In the genomic region with DNA sequence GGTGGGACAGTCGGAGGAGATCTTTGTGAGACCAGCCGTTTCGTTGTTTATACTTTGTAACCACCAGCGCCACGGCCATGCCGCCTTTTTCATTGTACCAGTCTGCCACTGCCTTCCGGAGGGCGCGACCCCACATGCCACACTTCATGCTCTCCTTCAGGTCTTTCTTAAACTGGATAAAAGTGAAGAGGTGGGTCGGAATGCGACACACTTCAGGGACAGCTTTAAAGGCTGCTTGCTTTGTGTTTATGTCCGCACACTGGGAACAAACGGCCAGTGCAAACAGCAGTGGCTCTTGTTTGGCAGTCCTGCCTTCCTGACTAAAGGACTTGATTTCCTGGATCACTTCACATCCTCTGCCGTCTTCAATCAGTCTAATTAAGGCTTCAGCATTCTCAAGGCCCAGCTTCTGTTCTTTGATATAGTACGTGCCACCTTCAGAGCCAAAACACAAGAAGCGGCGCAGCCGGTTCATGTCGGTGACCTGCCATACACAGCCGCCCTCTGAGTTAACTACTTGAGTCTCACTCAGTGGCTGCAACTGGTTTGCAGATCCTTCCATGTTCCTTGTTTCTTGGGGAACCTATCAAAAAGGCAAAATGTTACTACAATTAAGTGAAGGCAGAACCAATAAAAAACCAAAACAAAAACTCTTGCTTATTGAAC, we compare ENCODE assay signal across 15 mouse cellular contexts. TPM values are rescaled to one million over a fixed set of nuclear protein-coding genes. Genes with fewer than 3 reads are reported as not detected.
A peak's percentile ranks its signal among the peaks of the same experiment; 100 is the strongest.
DNase-seq lines count a peak whose midpoint lies in the region; ATAC-seq and TF ChIP-seq lines count a peak whose summit lies in the region.
"Had no signal": no experiment of that assay in that cellular context is flagged by ENCODE, and none has a peak within 500 bp of the region (broad histone marks: within the 10 kb centered on the region; RNA-seq: fewer than 3 reads in every experiment).

No protein-coding gene starts in this region.

- no peak for TF ChIP-seq CTCF in lung, embryonic 14.5 days (IDR thresholded peaks at IDR 0.05; ENCODE audit: low read depth)
- TF ChIP-seq CTCF in stomach, postnatal 0 days (IDR thresholded peaks at IDR 0.05; ENCODE audit: low read depth), result no peak

- peak overlapping the region; percentile 26; the same call in 1 of the 2 replicates for H3K27ac ChIP-seq in lung, embryonic 14.5 days (ENCODE audit: low read depth)
- H3K27ac ChIP-seq in stomach, postnatal 0 days (replicated peaks), result 0 out of 2 replicates have a peak overlapping the region, but pooled peaks have one; percentile 14
- H3K27ac ChIP-seq in midbrain, embryonic 16.5 days (ENCODE audit: low read length), result no peak overlapping the region
- H3K27ac ChIP-seq: heart, embryonic 13.5 days; hindbrain, embryonic 14.5 days had no signal

- ATAC-seq in lung, embryonic 14.5 days (ENCODE audit: insufficient read depth), result peak; percentile 75
- ATAC-seq in stomach, postnatal 0 days (ENCODE audit: low FRiP score, low TSS enrichment), result 0 out of 2 replicates have a peak, but pooled peaks have one; percentile 39
- no peak for ATAC-seq in midbrain, embryonic 16.5 days

- H3K9ac ChIP-seq in lung, embryonic 14.5 days, result peak overlapping the region; percentile 2; the same call in 1 of the 2 replicates
- H3K9ac ChIP-seq in stomach, postnatal 0 days (ENCODE audit: low read length), result peak overlapping the region; percentile 14; the same call in 1 of the 2 replicates
- no peak overlapping the region for H3K9ac ChIP-seq in midbrain, embryonic 16.5 days (ENCODE audit: low read depth, low read length)
- H3K9ac ChIP-seq: heart, embryonic 13.5 days; hindbrain, embryonic 14.5 days had no signal

- peaks cover 4% of the 10 kb centered on the region; the same call in 1 of the 2 replicates for H3K4me1 ChIP-seq in lung, embryonic 14.5 days (ENCODE audit: insufficient read depth)
- H3K4me1 ChIP-seq in stomach, postnatal 0 days (replicated peaks; ENCODE audit: control insufficient read depth, insufficient read depth), result no peaks in the 10 kb centered on the region
- H3K4me1 ChIP-seq in midbrain, embryonic 16.5 days (ENCODE audit: control insufficient read depth, insufficient read depth, low read length), result peaks cover 15% of the 10 kb centered on the region

- WGBS in lung, embryonic 14.5 days, result 35% methylated on average over 20 of the region's 20 CpGs
- WGBS in stomach, postnatal 0 days, result 46% methylated on average over 20 of the region's 20 CpGs
- 47% methylated on average over 20 of the region's 20 CpGs for WGBS in midbrain, embryonic 16.5 days

- no peaks in the 10 kb centered on the region for H3K27me3 ChIP-seq in lung, embryonic 14.5 days (ENCODE audit: insufficient read depth, low read length)
- H3K27me3 ChIP-seq in stomach, postnatal 0 days (ENCODE audit: control insufficient read depth, insufficient read depth, low read length), result no peaks in the 10 kb centered on the region
- H3K27me3 ChIP-seq in midbrain, embryonic 16.5 days (ENCODE audit: control insufficient read depth, insufficient read depth, low read depth, low read length), result no peaks in the 10 kb centered on the region
- H3K27me3 ChIP-seq: heart, embryonic 13.5 days had no signal

- TF ChIP-seq EP300 in stomach, postnatal 0 days (optimal IDR thresholded peaks at IDR 0.05), result no peak

- H3K4me2 ChIP-seq in lung, embryonic 14.5 days, result peak overlapping the region; percentile 35; the same call in 1 of the 2 replicates
- H3K4me2 ChIP-seq in stomach, postnatal 0 days (replicated peaks; ENCODE audit: low read depth), result no peak overlapping the region
- H3K4me2 ChIP-seq in midbrain, embryonic 16.5 days (ENCODE audit: low read length), result no peak overlapping the region
- H3K4me2 ChIP-seq: heart, embryonic 13.5 days; hindbrain, embryonic 14.5 days had no signal

- peak; percentile 11 for DNase-seq in retina, postnatal 1 day
- no peak for DNase-seq in retina, embryonic 14.5 days (ENCODE audit: low spot score)
- DNase-seq in kidney, adult 9 months, result peak; percentile 8
- peak; percentile 48 for DNase-seq in lung, embryonic 14.5 days
- peak; percentile 33 for DNase-seq in stomach, postnatal 0 days (ENCODE audit: low spot score)
- no peak for DNase-seq in spleen, postnatal 4 days (ENCODE audit: low spot score in 2 of 2)
- DNase-seq in spleen, postnatal 36 days (ENCODE audit: low spot score in 2 of 2), result no peak
- DNase-seq: adrenal gland, postnatal 14 days; gastrocnemius, postnatal 25 days; liver; thymus, adult 2 months had no signal

- no peaks in the 10 kb centered on the region for H3K9me3 ChIP-seq in lung, embryonic 14.5 days (ENCODE audit: low read depth, low read length)
- H3K9me3 ChIP-seq in stomach, postnatal 0 days (ENCODE audit: control insufficient read depth, low read length), result no peaks in the 10 kb centered on the region
- no peaks in the 10 kb centered on the region for H3K9me3 ChIP-seq in midbrain, embryonic 16.5 days (replicated peaks; ENCODE audit: control insufficient read depth, low read length, poor library complexity, severe bottlenecking)
- H3K9me3 ChIP-seq: heart, embryonic 13.5 days had no signal

- H3K36me3 ChIP-seq in lung, embryonic 14.5 days (ENCODE audit: insufficient read depth), result peaks cover 16% of the 10 kb centered on the region
- H3K36me3 ChIP-seq in stomach, postnatal 0 days (ENCODE audit: control insufficient read depth, insufficient read depth, low read length), result no peaks in the 10 kb centered on the region
- H3K36me3 ChIP-seq in midbrain, embryonic 16.5 days (ENCODE audit: control insufficient read depth, insufficient read depth, low read length), result peaks cover 15% of the 10 kb centered on the region

- H3K4me3 ChIP-seq in lung, embryonic 14.5 days (ENCODE audit: low read depth, low read length), result no peak overlapping the region
- no peak overlapping the region for H3K4me3 ChIP-seq in stomach, postnatal 0 days (ENCODE audit: low read depth, low read length)
- H3K4me3 ChIP-seq in midbrain, embryonic 16.5 days (ENCODE audit: low read depth, low read length), result no peak overlapping the region
- H3K4me3 ChIP-seq: heart, embryonic 13.5 days; myocyte had no signal

RNA-seq across cellular contexts. Expression of a gene that starts 6.3 kb away (rescaled TPM):
- polyA plus RNA-seq in lung, embryonic 14.5 days (2014; fragmentation: Nextera tagmentation; extraction: Ambion mirVana), result 20.1 and 21.2 TPM in 2 replicates
- polyA plus RNA-seq in stomach, postnatal 0 days (2015; fragmentation: Nextera tagmentation; extraction: Ambion mirVana), result 8.7 and 8.9 TPM in 2 replicates
- polyA plus RNA-seq in midbrain, embryonic 16.5 days (2015; fragmentation: Nextera tagmentation; extraction: Ambion mirVana), result 36.4 and 40.0 TPM in 2 replicates

RNA-seq across cellular contexts. Expression of a gene that starts 6.5 kb away (rescaled TPM):
- polyA plus RNA-seq in lung, embryonic 14.5 days (2014; fragmentation: Nextera tagmentation; extraction: Ambion mirVana), result 74.0 and 77.6 TPM in 2 replicates
- polyA plus RNA-seq in stomach, postnatal 0 days (2015; fragmentation: Nextera tagmentation; extraction: Ambion mirVana), result 57.6 and 61.5 TPM in 2 replicates
- polyA plus RNA-seq in midbrain, embryonic 16.5 days (2015; fragmentation: Nextera tagmentation; extraction: Ambion mirVana), result 60.6 and 66.4 TPM in 2 replicates

RNA-seq across cellular contexts. Expression of a gene that starts 54.4 kb away (rescaled TPM):
- 67.1 and 69.1 TPM in 2 replicates for polyA plus RNA-seq in lung, embryonic 14.5 days (2014; fragmentation: Nextera tagmentation; extraction: Ambion mirVana)
- 104 TPM in 2 replicates for polyA plus RNA-seq in stomach, postnatal 0 days (2015; fragmentation: Nextera tagmentation; extraction: Ambion mirVana)
- polyA plus RNA-seq in midbrain, embryonic 16.5 days (2015; fragmentation: Nextera tagmentation; extraction: Ambion mirVana), result 120 and 121 TPM in 2 replicates

Comparison
In these comparisons a context has a peak if more than half of its experiments do, and no peak if none do; other contexts are left out.
1. DNase-seq: peak in retina, postnatal 1 day (single experiment), kidney, adult 9 months (single experiment), lung, embryonic 14.5 days (single experiment) and stomach, postnatal 0 days (single experiment); none in retina, embryonic 14.5 days (single experiment), spleen, postnatal 4 days (0 of 2) and spleen, postnatal 36 days (0 of 2).